Mouse (Mus musculus): Measurements from ENCODE around the gene Spdef.

The Spdef gene

GRCm38 (mm10) chr17:27675453-27675852, 53.3 kb downstream of the Spdef start:
- DNase-seq: no peak

- no peak for DNase-seq
Observed at GRCm38 (mm10) chr17:27673945-27674344, 54.8 kb downstream of the Spdef start.

- DNase-seq: no peak
Observed at GRCm38 (mm10) chr17:27671720-27672119, 57.0 kb downstream of the Spdef start.
